Mouse (Mus musculus): ENCODE measurements around the gene Mreg. TPM values are rescaled to one million over a fixed set of nuclear protein-coding genes. Genes with fewer than 3 reads are reported as not detected.

The Mreg gene
- total RNA-seq, 2 experiments from 2014 or later, result 4.1 to 4.5 TPM

DNA sequence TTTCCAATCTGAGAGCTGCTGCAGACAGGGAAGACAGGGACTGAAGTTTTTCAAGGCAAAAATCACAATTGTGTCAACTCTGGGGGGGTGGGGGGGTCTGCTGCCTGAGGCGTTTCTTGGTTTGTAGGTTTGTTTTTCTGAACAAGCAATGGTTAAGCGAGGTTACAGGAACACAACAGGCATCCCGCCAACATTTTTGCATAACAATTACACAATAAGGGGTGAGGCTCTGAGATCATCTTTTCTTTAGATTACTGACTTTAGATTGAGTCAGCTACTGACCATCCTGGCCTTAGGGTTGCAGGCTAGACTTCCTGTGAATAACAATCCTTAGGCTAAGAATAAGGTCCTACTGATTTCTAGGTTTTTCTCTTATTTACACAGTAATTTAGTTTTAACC, 16.9 kb upstream of the Mreg start:
- DNase-seq (ENCODE audit: low spot score in 2 of 2), result no peak

DNA sequence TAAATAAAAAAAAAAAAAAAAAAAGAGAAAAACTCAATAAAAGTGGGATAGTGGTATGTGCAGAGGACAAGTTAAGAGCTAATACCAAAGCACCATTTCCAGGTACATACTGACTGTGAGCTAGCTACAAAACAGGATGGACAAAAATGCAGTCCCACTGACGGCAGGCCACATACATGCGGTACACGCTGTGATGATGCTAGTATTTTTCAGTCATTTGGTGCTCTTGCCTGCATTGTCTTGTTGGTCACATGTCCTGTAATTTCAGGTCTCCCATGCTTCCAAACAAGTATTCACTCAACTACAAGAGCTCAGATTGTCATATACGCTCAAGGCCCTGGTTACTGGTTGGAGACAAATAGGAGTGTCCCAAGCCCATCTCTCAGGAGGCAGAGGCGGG, 15.4 kb upstream of the Mreg start:
- no peak for DNase-seq (ENCODE audit: low spot score in 2 of 2)

DNA sequence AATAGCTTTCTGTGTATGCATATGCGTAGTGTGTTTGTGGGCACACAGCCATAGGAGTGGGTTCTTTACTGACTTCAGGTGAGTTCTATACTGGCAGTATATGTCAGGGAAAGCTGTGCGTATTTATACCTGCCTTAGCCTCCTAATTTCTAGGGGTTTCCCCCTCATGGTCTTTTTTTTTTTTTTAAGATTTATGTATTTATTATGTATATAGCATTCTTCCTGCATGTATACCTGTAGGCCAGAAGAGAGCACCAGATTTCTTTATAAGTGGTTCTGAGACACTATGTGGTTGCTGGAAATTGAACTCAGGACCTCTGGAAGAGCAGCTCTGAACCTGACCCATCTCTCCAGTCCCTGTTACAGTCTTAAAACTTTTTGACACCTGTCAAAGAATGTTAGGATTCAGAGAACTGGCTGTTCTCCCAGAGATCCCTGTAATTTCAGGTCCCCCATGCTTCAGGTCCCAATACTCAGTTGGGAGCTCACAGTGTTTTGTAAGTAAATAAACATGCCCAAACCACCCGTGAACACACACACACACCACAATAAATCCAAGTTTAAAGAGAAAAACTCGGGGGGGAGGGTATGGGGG, 14.9 kb upstream of the Mreg start:
- no peak for DNase-seq (ENCODE audit: low spot score in 2 of 2)

DNA sequence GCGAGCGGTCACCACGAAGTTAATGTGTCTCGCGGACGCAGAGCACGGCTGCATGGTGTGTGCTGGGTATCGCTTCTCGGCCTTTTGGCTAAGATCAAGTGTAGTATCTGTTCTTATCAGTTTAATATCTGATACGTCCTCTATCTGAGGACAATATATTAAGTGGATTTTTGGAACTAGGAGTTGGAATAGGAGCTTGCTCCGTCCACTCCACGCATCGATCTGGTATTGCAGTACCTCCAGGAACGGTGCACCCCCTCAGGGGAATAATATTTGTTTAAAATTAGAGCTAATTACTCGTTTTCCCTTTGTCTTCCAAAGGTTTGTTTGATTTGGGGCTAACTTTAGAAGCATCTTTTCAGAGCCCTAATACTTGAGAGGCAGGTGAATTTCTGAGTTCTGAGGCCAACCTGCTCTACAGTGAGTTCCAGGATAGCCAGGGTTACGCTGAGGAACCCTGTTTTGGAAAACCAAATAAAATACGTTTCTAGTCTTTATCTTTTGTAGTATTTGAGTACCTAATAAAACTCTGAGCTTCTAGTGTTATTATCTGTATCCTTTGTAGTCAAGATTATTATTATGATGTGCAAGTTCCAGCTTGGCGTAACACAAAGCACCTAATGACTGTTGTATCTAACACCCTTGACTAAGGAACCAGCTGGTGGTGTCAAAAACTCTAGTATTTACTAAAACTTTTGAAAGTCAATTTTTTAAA, 14.2 kb upstream of the Mreg start:
- no peak for DNase-seq (ENCODE audit: low spot score in 2 of 2)

DNA sequence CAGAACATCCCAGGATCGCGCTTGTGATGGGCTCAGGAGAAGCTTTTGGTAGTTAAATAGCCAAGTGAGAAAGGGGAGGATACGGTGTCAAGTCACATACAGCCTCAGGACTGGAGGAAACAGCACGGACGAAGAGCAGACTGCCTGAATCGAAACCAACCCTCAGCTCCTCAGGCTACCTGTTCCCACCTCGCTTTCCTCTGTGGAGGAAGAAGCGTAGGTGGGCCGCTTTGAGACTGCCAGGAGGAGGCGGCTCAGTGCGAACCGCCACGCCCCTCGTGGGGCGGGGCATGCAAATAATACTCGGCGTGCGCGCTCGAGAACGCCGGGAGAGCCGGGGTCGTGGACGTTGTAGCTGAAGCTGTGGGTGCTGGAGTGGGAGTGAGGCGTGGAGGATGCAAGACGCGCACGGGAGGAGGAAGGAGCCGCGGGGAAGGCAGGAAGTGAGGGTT, 13.6 kb upstream of the Mreg start:
- DNase-seq (ENCODE audit: low spot score in 2 of 2), result peak; percentile 36 to 55

DNA sequence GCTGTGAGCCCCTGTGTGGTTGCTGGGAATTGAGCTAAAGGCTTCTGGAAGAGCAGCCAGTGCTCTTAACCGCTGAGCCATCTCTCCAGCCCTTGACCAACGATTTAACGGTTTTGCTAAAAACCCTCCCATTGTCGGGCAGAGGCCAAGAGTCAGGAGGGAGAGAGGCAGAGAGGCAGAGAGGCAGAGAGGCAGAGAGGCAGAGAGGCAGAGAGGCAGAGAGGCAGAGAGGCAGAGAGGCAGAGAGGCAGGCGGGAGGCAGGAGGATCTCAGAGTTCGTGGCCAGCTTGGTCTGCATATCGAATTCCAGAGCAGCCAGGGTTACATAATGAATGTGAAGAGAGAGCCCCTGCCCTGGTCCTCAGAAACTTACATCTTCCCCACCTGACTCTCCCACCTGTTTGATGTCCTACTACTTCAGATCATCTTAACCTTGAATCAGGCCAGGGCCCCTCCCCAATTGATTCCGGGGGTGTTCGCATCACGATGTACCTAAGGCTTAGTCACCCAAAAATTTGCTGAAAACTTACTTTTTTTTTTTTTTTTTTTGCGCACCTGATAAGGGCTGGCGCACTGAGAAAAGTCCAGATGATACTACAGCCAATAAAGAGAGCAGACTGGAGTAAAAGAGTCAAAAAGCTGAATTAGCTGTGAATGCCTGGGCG, 13.1 kb upstream of the Mreg start:
- DNase-seq (ENCODE audit: low spot score in 2 of 2), result no peak

DNA sequence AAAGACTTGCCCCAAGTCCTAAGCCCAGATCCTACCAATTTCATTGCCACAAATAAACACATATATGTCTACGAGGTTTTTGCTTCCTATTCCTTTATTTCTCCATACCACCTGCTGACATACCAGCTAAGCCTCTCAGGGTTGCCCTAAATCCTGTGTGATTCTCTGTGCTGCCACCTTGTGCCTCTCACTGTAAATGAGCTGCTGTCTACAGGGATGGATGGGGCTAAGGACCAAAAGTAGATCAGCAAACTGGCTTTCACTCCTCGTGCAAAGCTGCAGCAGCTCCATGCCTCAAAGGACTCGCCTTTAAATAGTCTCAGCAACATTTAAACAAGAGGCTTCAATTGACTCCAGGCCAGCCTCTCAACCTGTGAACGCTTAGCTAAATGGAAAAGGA, 7.9 kb upstream of the Mreg start:
- DNase-seq (ENCODE audit: low spot score in 2 of 2), result no peak

DNA sequence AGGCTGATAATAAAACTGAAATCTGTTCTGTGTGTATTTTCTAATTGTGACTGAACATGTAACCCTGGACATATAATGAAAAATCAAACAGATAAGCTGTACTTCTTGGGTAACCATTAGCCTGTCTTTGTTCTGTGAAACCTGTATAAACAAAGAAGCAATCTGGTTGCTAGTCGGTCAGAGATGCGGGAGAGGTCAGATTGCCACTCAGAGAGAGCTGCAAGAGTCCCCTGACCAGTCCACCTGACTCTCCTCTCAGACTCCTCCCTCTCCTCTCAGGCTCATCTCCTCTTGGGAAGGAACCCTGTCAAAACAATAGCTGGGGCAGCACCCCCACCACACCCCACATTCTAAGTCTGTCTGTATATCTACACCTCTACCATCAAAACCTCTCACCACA, 7.0 kb upstream of the Mreg start:
- no peak for DNase-seq (ENCODE audit: low spot score in 2 of 2)

DNA sequence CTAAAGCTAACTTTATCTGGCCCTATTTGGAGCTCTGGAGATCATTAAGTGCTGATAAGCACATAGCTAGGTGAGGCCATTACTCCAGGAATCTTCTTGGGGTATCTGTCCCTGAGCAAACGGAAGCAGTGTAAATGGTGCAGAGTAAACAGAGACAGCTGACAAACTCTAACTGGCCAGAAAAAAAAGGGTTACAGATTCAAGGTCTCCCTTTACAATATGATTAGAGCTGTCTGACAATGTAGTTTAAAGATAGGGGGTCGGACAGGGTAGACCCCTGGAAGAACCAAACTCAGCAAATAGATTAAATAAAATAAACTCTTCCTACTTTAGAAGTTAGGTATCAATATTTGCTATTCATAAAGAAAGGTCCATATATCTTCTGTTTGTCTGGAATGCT, 6.5 kb upstream of the Mreg start:
- no peak for DNase-seq (ENCODE audit: low spot score in 2 of 2)

DNA sequence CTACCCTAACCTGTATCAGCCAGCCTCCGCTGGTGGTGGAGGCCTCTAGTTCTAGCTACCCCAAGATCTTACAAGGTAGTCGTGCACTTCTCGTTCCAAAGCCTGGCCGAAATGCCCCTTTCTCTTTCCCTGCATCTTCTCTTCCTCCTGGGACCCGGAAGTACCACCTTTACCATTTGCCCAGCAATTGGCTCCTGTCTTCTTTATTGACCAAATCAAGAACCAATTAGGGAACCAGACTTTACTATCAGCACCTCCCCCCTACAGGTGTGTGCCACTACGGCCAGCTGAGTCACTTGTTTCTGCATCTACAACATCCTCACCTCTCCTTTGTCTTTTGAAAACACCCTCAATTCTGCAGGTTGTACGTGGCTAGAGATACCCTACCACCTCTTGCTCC, 4.7 kb upstream of the Mreg start:
- DNase-seq (ENCODE audit: low spot score in 2 of 2), result no peak

DNA sequence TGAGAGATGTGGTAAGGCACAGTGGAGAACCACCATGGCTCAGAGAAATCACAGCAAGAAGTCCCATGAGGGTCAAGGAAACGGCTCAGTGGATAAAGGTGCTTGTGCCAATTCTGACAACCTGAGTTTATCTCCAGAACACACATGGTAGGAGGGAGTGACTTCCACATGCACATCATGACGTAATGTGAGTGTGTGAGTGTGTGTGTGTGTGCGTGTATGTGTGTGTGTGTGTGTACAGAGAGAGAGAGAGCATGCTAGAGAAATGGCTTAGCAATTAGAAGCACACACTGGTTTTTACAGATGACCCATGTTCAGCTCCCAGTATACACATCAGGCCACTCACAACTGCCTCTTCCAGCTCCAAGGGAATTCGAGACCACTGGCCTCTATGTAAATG, 3.1 kb upstream of the Mreg start:
- DNase-seq (ENCODE audit: low spot score in 2 of 2), result no peak

DNA sequence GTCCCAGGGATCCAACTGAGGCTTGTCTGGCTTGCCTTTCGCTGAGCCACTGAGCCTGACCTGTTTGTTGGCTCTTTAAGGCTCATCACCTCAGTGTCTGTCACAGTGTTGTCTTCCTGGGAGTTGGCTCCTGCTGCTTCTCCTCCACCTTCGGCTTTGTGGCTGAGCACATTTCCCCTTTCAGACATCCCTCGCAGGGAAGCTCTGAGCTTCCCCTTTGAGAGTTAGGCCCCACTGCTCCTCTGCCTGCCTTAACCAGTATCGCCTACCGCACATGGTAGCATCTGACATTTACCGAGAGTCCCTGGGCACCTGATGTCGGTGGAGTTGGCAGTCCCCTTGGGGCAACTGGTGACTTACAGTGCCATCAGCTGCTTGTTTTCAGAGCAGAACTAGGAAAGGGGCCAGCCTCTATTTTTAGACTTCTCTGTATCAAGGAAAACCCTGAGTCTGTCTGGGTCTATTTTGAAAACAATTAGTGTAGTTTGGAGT, 2.4 kb upstream of the Mreg start:
- DNase-seq (ENCODE audit: low spot score in 2 of 2), result no peak

DNA sequence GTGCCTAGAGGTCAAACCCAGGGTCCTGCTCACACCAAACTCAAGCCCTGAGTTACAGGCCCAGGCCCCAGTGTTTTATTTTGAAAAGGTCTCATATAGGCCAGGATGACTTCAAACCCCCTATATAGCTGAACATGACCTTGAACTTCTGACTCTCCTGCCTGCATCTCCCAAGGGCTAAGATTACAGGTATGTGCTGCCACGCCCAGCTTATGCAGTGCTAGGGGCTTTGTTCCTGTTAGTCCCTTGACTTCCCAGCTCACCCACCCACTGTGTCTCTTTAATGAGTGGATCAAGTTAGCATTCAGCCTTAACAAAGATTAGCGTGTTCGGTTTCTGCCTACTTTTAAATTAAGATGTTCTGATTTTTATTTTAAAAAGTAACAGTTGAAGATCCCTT, 1.8 kb upstream of the Mreg start:
- no peak for DNase-seq (ENCODE audit: low spot score in 2 of 2)

DNA sequence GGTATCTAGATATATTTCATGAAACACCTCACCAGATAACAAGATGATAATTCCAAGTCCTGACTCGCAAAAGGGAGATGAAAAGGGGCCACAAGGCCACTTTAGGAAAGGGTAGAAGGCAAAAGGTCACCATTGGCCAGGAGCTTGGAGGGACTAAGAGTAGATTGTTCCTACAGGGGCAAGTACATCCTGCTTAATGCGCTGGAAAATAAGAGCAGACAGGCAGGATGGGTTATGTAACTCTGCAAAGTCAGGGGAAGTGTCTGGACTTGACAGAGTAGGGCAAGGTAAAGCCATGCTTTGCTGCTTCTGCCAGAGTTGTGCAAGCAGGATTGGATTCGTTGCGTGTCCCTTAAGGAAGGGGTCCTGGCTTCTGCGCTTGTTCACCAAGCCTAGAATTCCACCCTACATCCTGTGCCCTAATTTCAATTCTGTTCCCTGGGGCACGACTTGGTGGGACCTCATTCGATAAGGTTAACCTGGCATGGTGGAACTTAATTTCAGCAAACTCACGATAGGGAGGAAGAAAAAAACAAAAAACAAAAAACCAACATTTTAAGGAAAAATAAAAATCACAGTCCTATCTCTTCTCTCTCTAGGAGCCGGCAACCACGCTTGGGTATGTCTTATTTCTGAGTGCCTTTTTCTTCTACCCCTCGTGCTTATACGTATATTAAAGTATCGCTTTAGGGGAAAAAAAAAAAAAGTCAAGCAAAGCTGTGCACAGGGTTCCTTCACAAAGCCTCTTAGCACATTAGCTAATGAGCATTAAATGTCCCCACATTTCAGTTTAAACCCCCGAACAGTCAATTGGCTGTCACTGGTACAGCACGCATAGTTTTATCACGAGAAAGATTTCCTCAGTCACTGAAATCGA, 1.1 kb downstream of the Mreg start:
- DNase-seq (ENCODE audit: low spot score in 2 of 2), result no peak

DNA sequence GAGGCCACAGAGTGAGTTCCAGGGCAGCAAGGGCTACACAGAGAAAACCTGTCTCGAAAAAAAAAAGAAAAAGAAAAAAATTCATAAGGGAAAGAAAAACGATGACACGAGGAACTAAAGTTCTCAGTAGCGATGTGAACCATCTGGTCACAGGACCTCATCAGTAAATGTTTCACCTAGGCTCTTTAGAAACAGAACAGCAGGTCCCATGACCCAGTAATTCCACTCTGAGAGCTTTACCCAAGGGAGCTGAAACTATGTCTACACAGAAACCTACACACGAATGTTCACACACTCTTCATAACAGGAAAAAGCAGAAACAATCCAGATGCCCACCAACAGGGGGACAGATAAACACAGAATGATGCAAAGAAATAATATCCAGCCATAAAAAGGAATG, 4.0 kb downstream of the Mreg start:
- DNase-seq (ENCODE audit: low spot score in 2 of 2), result no peak

DNA sequence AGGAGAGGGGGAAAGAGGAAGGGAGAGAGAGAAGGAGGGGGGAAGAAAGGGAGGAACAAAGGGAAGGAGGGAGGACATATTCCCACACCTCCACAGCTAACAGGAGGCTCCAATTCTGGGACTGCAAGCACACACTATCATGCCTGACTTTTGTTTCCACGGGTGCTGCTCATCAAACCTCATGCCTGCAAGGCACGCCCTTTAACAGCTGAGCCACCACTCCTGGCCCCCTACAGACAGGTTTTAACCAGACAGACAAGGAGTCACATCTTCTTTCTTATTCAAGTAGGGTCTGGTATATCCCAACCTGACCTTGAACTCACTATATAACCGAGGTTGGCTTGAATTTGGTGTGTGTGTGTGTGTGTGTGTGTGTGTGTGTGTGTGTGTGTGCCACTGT, 7.0 kb downstream of the Mreg start:
- no peak for DNase-seq (ENCODE audit: low spot score in 2 of 2)

DNA sequence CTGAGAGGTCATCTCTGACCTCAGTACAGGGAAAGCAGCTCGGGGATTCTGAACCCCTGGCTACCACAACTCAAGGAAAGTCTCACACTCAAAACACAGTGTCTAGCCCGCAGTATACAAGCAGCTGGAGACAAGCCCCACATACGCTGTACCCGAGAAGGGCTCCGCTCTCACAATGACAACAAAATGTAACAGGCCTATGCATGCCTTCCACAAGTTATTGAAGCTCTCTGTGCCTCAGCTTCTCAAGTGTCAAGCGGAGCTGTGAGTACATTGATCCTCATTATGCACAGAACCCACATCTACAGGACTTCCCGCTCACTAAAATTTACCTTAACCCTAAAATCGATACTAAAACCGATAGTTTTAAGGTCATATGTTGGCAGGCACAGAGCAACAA, 8.9 kb downstream of the Mreg start:
- no peak for DNase-seq (ENCODE audit: low spot score in 2 of 2)

DNA sequence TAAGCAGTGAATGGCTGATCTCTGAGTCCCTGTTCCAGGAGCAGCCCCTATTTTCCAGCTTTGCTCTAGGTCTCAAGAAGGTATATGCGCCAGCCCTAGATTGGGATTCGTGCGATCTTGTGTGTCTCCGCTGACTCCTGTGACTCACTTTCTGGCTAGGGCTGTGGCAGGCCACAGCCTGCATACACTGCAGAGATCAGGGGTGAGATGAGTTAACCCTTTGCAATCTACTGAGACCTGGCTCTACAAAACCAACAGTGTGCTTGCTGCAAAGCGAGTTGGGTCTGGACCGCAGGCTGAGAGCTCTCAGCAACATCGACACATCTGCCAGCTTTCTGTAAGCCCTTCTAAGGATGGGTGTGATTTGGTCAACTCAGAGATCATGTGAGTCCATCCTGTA, 9.4 kb downstream of the Mreg start:
- no peak for DNase-seq (ENCODE audit: low spot score in 2 of 2)

DNA sequence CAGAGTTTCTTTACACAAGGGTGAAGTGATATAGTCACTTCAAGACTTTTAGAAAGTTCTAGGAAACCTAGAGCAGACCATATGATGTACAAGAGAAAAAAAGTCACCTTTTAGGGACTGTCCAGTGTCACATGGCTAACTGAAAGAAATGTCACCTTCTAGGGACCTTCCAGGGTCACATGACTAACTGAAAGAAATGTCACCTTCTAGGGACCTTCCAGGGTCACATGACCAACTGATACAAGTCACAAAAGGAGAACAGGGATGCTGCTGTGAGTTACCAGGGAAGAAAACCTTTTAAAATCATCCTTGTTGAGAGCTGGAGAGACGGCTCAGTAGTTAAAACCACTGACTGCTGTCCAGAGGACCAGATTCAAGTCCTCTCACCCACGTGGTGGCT, 10.0 kb downstream of the Mreg start:
- no peak for DNase-seq (ENCODE audit: low spot score in 2 of 2)

DNA sequence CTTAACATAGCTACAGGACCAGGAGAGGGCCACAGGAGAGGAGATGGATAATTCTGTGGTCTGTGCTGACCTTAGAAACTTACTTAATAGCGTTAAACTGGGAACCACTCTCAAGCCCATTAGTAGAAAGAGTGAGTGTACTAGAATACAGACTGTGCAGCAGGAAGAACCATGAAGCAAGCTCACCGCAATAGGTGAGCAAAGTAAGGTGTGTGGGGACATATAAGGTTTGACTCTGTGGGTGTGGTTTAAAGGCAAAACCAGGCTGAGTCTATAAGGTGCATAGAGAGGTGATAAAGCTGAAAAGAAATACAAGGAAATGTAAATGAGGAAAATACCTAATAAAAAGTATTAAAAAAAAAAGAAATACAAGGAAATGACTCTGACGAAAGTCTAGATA, 11.0 kb downstream of the Mreg start:
- DNase-seq (ENCODE audit: low spot score in 2 of 2), result no peak

DNA sequence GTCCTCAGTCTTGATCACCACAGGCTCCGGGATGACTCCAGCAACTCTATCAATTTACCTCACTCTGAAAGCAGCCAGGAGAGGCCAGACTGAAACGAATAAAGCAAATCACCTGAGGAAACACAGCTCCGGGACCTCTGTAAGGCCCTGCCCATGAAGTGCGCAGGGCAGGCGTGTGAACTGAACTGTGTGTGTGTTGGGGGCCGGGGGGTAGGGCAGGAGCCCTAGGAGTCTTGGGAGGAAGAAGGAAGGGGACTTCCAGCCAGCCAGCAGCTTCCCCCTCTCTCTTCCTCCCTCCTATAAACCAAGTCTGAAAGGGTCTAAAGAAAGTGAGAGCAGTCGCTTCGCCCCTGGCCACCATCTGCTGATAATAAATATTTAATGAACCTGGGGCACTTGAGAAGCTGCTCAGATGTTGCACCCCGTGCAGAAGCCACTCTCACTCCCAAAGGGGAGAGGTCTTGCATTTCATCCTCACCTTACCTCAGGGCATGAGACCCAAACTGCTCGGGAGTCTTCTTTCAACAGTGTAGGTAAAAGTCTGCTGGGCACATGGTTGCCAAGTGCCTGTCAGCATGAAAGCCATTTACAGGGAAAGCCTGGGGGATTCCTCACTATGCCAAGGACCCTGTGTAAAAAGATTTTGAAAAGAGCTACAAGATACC, 13.8 kb downstream of the Mreg start:
- DNase-seq (ENCODE audit: low spot score in 2 of 2), result no peak
